Mouse (Mus musculus): Measurements from ENCODE around the gene Gnptg. TPM values are rescaled to one million over a fixed set of nuclear protein-coding genes. Genes with fewer than 3 reads are reported as not detected.

The Gnptg gene
- total and polyA plus RNA-seq, 2 experiments from 2014 or later: 91.3 to 119 TPM

GRCm38 (mm10) chr17:25189091-25189490 lies 50.8 kb downstream of the Gnptg start:
- Histone ChIP-seq H3K36me3 (ENCODE audit: insufficient read depth) (peaks cover 22% of the 10 kb centered on the region), H3K27me3 (ENCODE audit: insufficient read depth, low read length) (no peaks in the 10 kb centered on the region), H3K27ac (ENCODE audit: low read depth, low read length) (peak overlapping the region; percentile 70; the same call in 1 of the 2 replicates), H3K9me3 (ENCODE audit: low read length) (no peaks in the 10 kb centered on the region), H3K4me1 (ENCODE audit: insufficient read depth) (peaks cover 7% of the 10 kb centered on the region), H3K9ac (peak overlapping the region; percentile 84), H3K4me2 (ENCODE audit: low read depth) (peak overlapping the region; percentile 91), H3K4me3 (ENCODE audit: low read depth, low read length) (peak overlapping the region; percentile 96)
- no peak for DNase-seq
- TF ChIP-seq CTCF (IDR thresholded peaks at IDR 0.05; ENCODE audit: low read depth): no peak
- ATAC-seq: no peak
- WGBS: 2% methylated on average over 16 of the region's 16 CpGs

DNA sequence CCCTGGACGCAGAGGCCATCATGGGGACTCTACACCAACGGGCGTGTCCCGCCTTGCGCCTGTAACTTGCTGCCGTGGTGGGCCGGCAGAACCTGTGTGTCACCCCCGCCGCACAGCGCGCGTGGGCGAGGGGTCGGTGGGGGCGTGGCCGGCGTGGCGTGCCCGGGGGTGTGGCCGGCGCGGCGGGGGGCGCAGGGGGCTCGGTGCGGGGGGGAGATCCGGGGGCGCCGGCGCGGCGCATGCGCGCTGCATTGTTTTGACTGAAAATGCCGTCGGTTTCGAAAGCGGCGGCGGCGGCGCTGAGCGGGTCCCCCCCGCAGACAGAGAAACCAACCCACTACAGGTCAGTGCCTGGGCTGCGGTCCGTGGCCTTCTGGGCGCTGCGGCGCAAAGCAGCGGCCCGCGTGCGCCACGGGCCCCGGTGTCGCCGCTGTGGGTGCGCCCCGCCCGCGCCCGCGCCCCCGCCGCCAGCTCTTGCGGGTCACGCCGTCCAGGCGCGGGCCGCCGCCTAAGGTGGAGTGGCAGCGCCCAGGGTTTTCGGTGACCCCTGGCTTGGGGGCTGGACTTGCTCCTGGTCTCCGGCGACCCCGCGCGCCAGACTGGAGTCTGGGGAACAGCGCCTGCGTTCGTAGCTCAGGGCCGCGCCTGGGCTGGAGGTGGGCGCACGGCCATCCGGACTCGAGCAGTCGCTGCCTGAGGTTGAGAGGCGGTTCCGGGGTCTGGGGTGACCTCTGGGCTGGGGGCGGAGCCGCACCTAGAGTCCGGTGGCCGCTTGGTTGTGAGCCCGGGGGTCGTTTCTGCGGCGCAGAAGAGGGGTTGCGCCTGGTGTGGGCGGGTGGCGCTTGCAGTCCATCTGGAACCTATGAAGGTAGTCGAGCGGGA lies 51.5 kb downstream of the Gnptg start, which contains the start of gene Unkl:
Gene Unkl (plus strand): TSS at position 248 of the 882 bp plus-strand sequence.
- Histone ChIP-seq H3K4me2 (ENCODE audit: low read depth) (peak within 1 kb of the TSS; percentile 91), H3K4me3 (ENCODE audit: low read depth, low read length) (peak within 1 kb of the TSS; percentile 96), H3K27me3 (ENCODE audit: insufficient read depth, low read length) (no peaks in the 10 kb centered on the region), H3K4me1 (ENCODE audit: insufficient read depth) (peaks cover 8% of the 10 kb centered on the region), H3K27ac (ENCODE audit: low read depth, low read length) (peak within 1 kb of the TSS; percentile 70), H3K36me3 (ENCODE audit: insufficient read depth) (peaks cover 15% of the 10 kb centered on the region; the same call in 1 of the 2 replicates), H3K9ac (peak within 1 kb of the TSS; percentile 84), H3K9me3 (ENCODE audit: low read length) (no peaks in the 10 kb centered on the region)
- TF ChIP-seq CTCF (IDR thresholded peaks at IDR 0.05; ENCODE audit: low read depth): no peak
- WGBS: under 1% methylated on average over 76 of the region's 104 CpGs
- peak; percentile 81 for DNase-seq
- peak; percentile 10; the same call in 1 of the 2 replicates for ATAC-seq

DNA sequence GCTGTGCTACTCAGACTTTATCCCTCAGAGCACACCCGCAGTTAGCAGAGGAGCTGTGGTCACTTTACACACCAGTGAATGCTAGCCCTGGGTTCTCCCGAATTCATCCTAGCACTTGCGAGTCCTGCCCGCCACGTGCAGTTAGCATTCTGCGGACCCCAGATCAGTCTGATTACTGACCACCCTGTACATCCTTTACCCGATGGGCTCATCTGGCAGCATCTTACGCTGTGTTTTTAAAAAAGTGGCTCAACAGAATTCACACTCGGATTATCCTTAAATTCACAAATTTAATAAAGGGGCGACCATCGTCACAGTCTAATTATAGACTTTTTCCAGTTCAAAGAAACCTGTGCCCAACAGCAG lies 52.2 kb downstream of the Gnptg start:
- Histone ChIP-seq H3K36me3 (ENCODE audit: insufficient read depth) (0 out of 2 replicates have a peak, but pooled peaks cover 9% of the 10 kb centered on the region), H3K27me3 (ENCODE audit: insufficient read depth, low read length) (no peaks in the 10 kb centered on the region), H3K27ac (ENCODE audit: low read depth, low read length) (peak overlapping the region; percentile 70), H3K4me2 (ENCODE audit: low read depth) (peak overlapping the region; percentile 91), H3K4me1 (ENCODE audit: insufficient read depth) (peaks cover 10% of the 10 kb centered on the region), H3K9me3 (ENCODE audit: low read length) (no peaks in the 10 kb centered on the region), H3K9ac (peak overlapping the region; percentile 84), H3K4me3 (ENCODE audit: low read depth, low read length) (peak overlapping the region; percentile 96)
- DNase-seq: no peak
- 6% methylated on average over 11 of the region's 11 CpGs for WGBS
- ATAC-seq: no peak
- TF ChIP-seq CTCF (IDR thresholded peaks at IDR 0.05; ENCODE audit: low read depth): no peak

- peak overlapping the region; percentile 57; the same call in 1 of the 2 replicates for H3K27ac ChIP-seq (ENCODE audit: low read depth, low read length)
- H3K4me2 ChIP-seq (ENCODE audit: low read depth): peak overlapping the region; percentile 91
- peak overlapping the region; percentile 85 for H3K9ac ChIP-seq
- H3K4me1 ChIP-seq (ENCODE audit: insufficient read depth): peaks cover 10% of the 10 kb centered on the region
- ATAC-seq (no peak; the same call in 1 of the 2 replicates), DNase-seq (no peak)
- 8% methylated on average over 17 of the region's 17 CpGs for whole genome bisulfite sequencing
- H3K4me3 ChIP-seq (ENCODE audit: low read depth, low read length): peak overlapping the region; percentile 85
- H3K9me3 ChIP-seq (ENCODE audit: low read length): no peaks in the 10 kb centered on the region
- no peak for TF ChIP-seq CTCF (IDR thresholded peaks at IDR 0.05; ENCODE audit: low read depth)
- H3K36me3 ChIP-seq (ENCODE audit: insufficient read depth): no peaks in the 10 kb centered on the region
- no peaks in the 10 kb centered on the region for H3K27me3 ChIP-seq (ENCODE audit: insufficient read depth, low read length)
Measured at GRCm38 (mm10) chr17:25184961-25185360, 55.0 kb downstream of the Gnptg start.

- under 1% methylated on average over 50 of the region's 50 CpGs for WGBS
- DNase-seq (peak; percentile 99), ATAC-seq (peak; percentile 93)
- H3K4me2 ChIP-seq (ENCODE audit: low read depth): peak within 1 kb of the TSS; percentile 91
- H3K9ac ChIP-seq: peak within 1 kb of the TSS; percentile 85
- H3K27me3 ChIP-seq (ENCODE audit: insufficient read depth, low read length): no peaks in the 10 kb centered on the region
- peaks cover 4% of the 10 kb centered on the region for H3K4me1 ChIP-seq (ENCODE audit: insufficient read depth)
- H3K27ac ChIP-seq (ENCODE audit: low read depth, low read length): peak within 1 kb of the TSS; percentile 95
- no peaks in the 10 kb centered on the region for H3K36me3 ChIP-seq (ENCODE audit: insufficient read depth)
- no peaks in the 10 kb centered on the region for H3K9me3 ChIP-seq (ENCODE audit: low read length)
- TF ChIP-seq CTCF (IDR thresholded peaks at IDR 0.05; ENCODE audit: low read depth): no peak
- peak within 1 kb of the TSS; percentile 85 for H3K4me3 ChIP-seq (ENCODE audit: low read depth, low read length)
Measured at GRCm38 (mm10) chr17:25184129-25184691, 55.7 kb downstream of the Gnptg start, which contains the start of gene BC003965. TSS of gene BC003965 (plus strand) at chr17:25184554.

Small RNA genes within 50 kb of the gene (microRNA-seq; reads per million reads assigned to microRNA genes)
- 17.8 to 44.5 reads per million in 2 experiments for gene Mir3547

Other genes with a start within 250 kb of the Gnptg start
- 16.2 and 21.5 TPM in 2 replicates for gene Cramp1l, start 224.3 kb downstream of the Gnptg start, total RNA-seq (2014; rRNA removed)
- gene Cramp1l, start 224.3 kb downstream of the Gnptg start, polyA plus RNA-seq (2015; fragmentation: Nextera tagmentation; extraction: Ambion mirVana): 1.9 and 2.9 TPM in 2 replicates
- gene Ift140, start 224.0 kb downstream of the Gnptg start, total RNA-seq (2014; rRNA removed): 31.8 and 37.7 TPM in 2 replicates
- gene Ift140, start 224.0 kb downstream of the Gnptg start, polyA plus RNA-seq (2015; fragmentation: Nextera tagmentation; extraction: Ambion mirVana): 11.6 and 15.2 TPM in 2 replicates
- 9.0 and 11.9 TPM in 2 replicates for gene Tmem204, start 156.5 kb downstream of the Gnptg start, total RNA-seq (2014; rRNA removed)
- gene Tmem204, start 156.5 kb downstream of the Gnptg start, polyA plus RNA-seq (2015; fragmentation: Nextera tagmentation; extraction: Ambion mirVana): 10.3 and 10.6 TPM in 2 replicates
- 51.9 and 92.2 TPM in 2 replicates for gene Telo2, start 124.2 kb downstream of the Gnptg start, total RNA-seq (2014; rRNA removed)
- 32.4 and 35.6 TPM in 2 replicates for gene Telo2, start 124.2 kb downstream of the Gnptg start, polyA plus RNA-seq (2015; fragmentation: Nextera tagmentation; extraction: Ambion mirVana)
- gene Ptx4, start 119.4 kb downstream of the Gnptg start, total RNA-seq (2014; rRNA removed): 1.2 TPM in 1 of 2 replicates, not detected in the other
- gene Ptx4, start 119.4 kb downstream of the Gnptg start, polyA plus RNA-seq (2015; fragmentation: Nextera tagmentation; extraction: Ambion mirVana): 0.20 and 0.54 TPM in 2 replicates
- gene Clcn7, start 106.7 kb downstream of the Gnptg start, total RNA-seq (2014; rRNA removed): 29.2 and 33.1 TPM in 2 replicates
- 14.8 and 19.0 TPM in 2 replicates for gene Clcn7, start 106.7 kb downstream of the Gnptg start, polyA plus RNA-seq (2015; fragmentation: Nextera tagmentation; extraction: Ambion mirVana)
- 0.05 TPM in 1 of 2 replicates, not detected in the other for gene Ccdc154, start 77.7 kb downstream of the Gnptg start, total RNA-seq (2014; rRNA removed)
- not detected in 2 replicates for gene Ccdc154, start 77.7 kb downstream of the Gnptg start, polyA plus RNA-seq (2015; fragmentation: Nextera tagmentation; extraction: Ambion mirVana)
- gene Gm38655, start 64.7 kb downstream of the Gnptg start, total RNA-seq (2014; rRNA removed): not detected in 2 replicates
- not detected in 2 replicates for gene Gm38655, start 64.7 kb downstream of the Gnptg start, polyA plus RNA-seq (2015; fragmentation: Nextera tagmentation; extraction: Ambion mirVana)
- gene BC003965, start 55.6 kb downstream of the Gnptg start, total RNA-seq (2014; rRNA removed): 23.7 and 24.2 TPM in 2 replicates
- gene BC003965, start 55.6 kb downstream of the Gnptg start, polyA plus RNA-seq (2015; fragmentation: Nextera tagmentation; extraction: Ambion mirVana): 30.8 and 32.8 TPM in 2 replicates
- gene Unkl, start 51.7 kb downstream of the Gnptg start, total RNA-seq (2014; rRNA removed): 21.6 and 22.8 TPM in 2 replicates
- gene Unkl, start 51.7 kb downstream of the Gnptg start, polyA plus RNA-seq (2015; fragmentation: Nextera tagmentation; extraction: Ambion mirVana): 7.6 and 11.6 TPM in 2 replicates
- gene Tsr3, start within 50 bp of the Gnptg start, total RNA-seq (2014; rRNA removed): 56.6 and 62.0 TPM in 2 replicates
- gene Tsr3, start within 50 bp of the Gnptg start, polyA plus RNA-seq (2015; fragmentation: Nextera tagmentation; extraction: Ambion mirVana): 70.0 and 78.6 TPM in 2 replicates
- gene Baiap3, start 16.2 kb upstream of the Gnptg start, total RNA-seq (2014; rRNA removed): 30.2 and 70.8 TPM in 2 replicates
- 8.2 and 16.2 TPM in 2 replicates for gene Baiap3, start 16.2 kb upstream of the Gnptg start, polyA plus RNA-seq (2015; fragmentation: Nextera tagmentation; extraction: Ambion mirVana)
- gene Ube2i, start 34.5 kb upstream of the Gnptg start, total RNA-seq (2014; rRNA removed): 508 and 550 TPM in 2 replicates
- 439 and 486 TPM in 2 replicates for gene Ube2i, start 34.5 kb upstream of the Gnptg start, polyA plus RNA-seq (2015; fragmentation: Nextera tagmentation; extraction: Ambion mirVana)
- not detected in 2 replicates for gene Prss34, start 58.3 kb upstream of the Gnptg start, total RNA-seq (2014; rRNA removed)
- gene Prss34, start 58.3 kb upstream of the Gnptg start, polyA plus RNA-seq (2015; fragmentation: Nextera tagmentation; extraction: Ambion mirVana): not detected in 2 replicates
- gene Prss28, start 68.5 kb upstream of the Gnptg start, total RNA-seq (2014; rRNA removed): not detected in 2 replicates
- not detected in 2 replicates for gene Prss28, start 68.5 kb upstream of the Gnptg start, polyA plus RNA-seq (2015; fragmentation: Nextera tagmentation; extraction: Ambion mirVana)
- gene Prss29, start 78.5 kb upstream of the Gnptg start, total RNA-seq (2014; rRNA removed): not detected in 2 replicates
- not detected in 2 replicates for gene Prss29, start 78.5 kb upstream of the Gnptg start, polyA plus RNA-seq (2015; fragmentation: Nextera tagmentation; extraction: Ambion mirVana)
- not detected in 2 replicates for gene Tpsab1, start 105.4 kb upstream of the Gnptg start, total RNA-seq (2014; rRNA removed)
- gene Tpsab1, start 105.4 kb upstream of the Gnptg start, polyA plus RNA-seq (2015; fragmentation: Nextera tagmentation; extraction: Ambion mirVana): 0.13 TPM in 1 of 2 replicates, not detected in the other
- 0.33 and 1.4 TPM in 2 replicates for gene Tpsb2, start 126.2 kb upstream of the Gnptg start, total RNA-seq (2014; rRNA removed)
- 3.8 and 4.2 TPM in 2 replicates for gene Tpsb2, start 126.2 kb upstream of the Gnptg start, polyA plus RNA-seq (2015; fragmentation: Nextera tagmentation; extraction: Ambion mirVana)
- not detected in 2 replicates for gene Tpsg1, start 129.1 kb upstream of the Gnptg start, total RNA-seq (2014; rRNA removed)
- gene Tpsg1, start 129.1 kb upstream of the Gnptg start, polyA plus RNA-seq (2015; fragmentation: Nextera tagmentation; extraction: Ambion mirVana): 0.92 and 1.2 TPM in 2 replicates
- 101 and 149 TPM in 2 replicates for gene Cacna1h, start 193.7 kb upstream of the Gnptg start, total RNA-seq (2014; rRNA removed)
- 6.2 and 8.1 TPM in 2 replicates for gene Cacna1h, start 193.7 kb upstream of the Gnptg start, polyA plus RNA-seq (2015; fragmentation: Nextera tagmentation; extraction: Ambion mirVana)
- gene Tekt4, start 214.5 kb upstream of the Gnptg start, total RNA-seq (2014; rRNA removed): 3.3 and 4.8 TPM in 2 replicates
- 2.5 and 2.9 TPM in 2 replicates for gene Tekt4, start 214.5 kb upstream of the Gnptg start, polyA plus RNA-seq (2015; fragmentation: Nextera tagmentation; extraction: Ambion mirVana)

Measured in forebrain, postnatal 0 days (tissue).